Comparison of ENCODE assay signal across 8 mouse cellular contexts in genomic region chr16:4419546-4420297, GRCm38 (mm10). TPM values are rescaled to one million over a fixed set of nuclear protein-coding genes. Genes with fewer than 3 reads are reported as not detected.
DNase-seq lines count a peak whose midpoint lies in the region; ATAC-seq and TF ChIP-seq lines count a peak whose summit lies in the region.

No protein-coding gene starts in this region.

- peak overlapping the region; percentile 93 for H3K27ac ChIP-seq in heart, adult 2 months
- peak overlapping the region; percentile 82 for H3K27ac ChIP-seq in forebrain, embryonic 10.5 days
- peak overlapping the region; percentile 79 for H3K27ac ChIP-seq in hindbrain, embryonic 14.5 days
- H3K27ac ChIP-seq in limb, embryonic 12.5 days: peak overlapping the region; percentile 64
- H3K27ac ChIP-seq in midbrain, embryonic 11.5 days (ENCODE audit: low read depth, low read length): no peak overlapping the region
- H3K27ac ChIP-seq in stomach, embryonic 14.5 days (ENCODE audit: low read length): peak overlapping the region; percentile 75

- no peaks in the 10 kb centered on the region for H3K27me3 ChIP-seq in heart, adult 2 months (ENCODE audit: control insufficient read depth, insufficient read depth, low read length)
- H3K27me3 ChIP-seq in forebrain, embryonic 10.5 days (ENCODE audit: poor library complexity, severe bottlenecking): peaks cover 67% of the 10 kb centered on the region
- H3K27me3 ChIP-seq in hindbrain, embryonic 14.5 days (ENCODE audit: control insufficient read depth, insufficient read depth, low read length): peaks cover 6% of the 10 kb centered on the region; the same call in 1 of the 2 replicates
- H3K27me3 ChIP-seq in limb, embryonic 12.5 days: peaks cover 32% of the 10 kb centered on the region
- H3K27me3 ChIP-seq in midbrain, embryonic 11.5 days (ENCODE audit: control insufficient read depth, insufficient read depth, low read length): peaks cover 16% of the 10 kb centered on the region
- H3K27me3 ChIP-seq in stomach, embryonic 14.5 days (ENCODE audit: control insufficient read depth, insufficient read depth, low read length): no peaks in the 10 kb centered on the region; the same call in 1 of the 2 replicates

- ATAC-seq in hindbrain, embryonic 14.5 days (ENCODE audit: low FRiP score): peak; percentile 79
- peak; percentile 63 for ATAC-seq in limb, embryonic 12.5 days (ENCODE audit: insufficient number of reproducible peaks, insufficient read depth, low FRiP score, low TSS enrichment, low read depth)
- ATAC-seq in midbrain, embryonic 11.5 days (ENCODE audit: low FRiP score): peak; percentile 84
- peak; percentile 74 for ATAC-seq in stomach, embryonic 14.5 days (ENCODE audit: insufficient number of reproducible peaks, insufficient read depth, low FRiP score, low read depth)

- no peak for TF ChIP-seq POLR2A in heart, adult 2 months (IDR thresholded peaks at IDR 0.05; ENCODE audit: insufficient read depth, low read depth, low read length)
- no peak for TF ChIP-seq POLR2A in brain, embryonic 14.5 days (IDR thresholded peaks at IDR 0.05; ENCODE audit: borderline replicate concordance, extremely low read depth, insufficient read depth, insufficient read length, poor library complexity, severe bottlenecking)

- no peaks in the 10 kb centered on the region for H3K9me3 ChIP-seq in forebrain, embryonic 10.5 days
- no peaks in the 10 kb centered on the region for H3K9me3 ChIP-seq in hindbrain, embryonic 14.5 days (ENCODE audit: control insufficient read depth, low read length)
- no peaks in the 10 kb centered on the region for H3K9me3 ChIP-seq in limb, embryonic 12.5 days
- no peaks in the 10 kb centered on the region for H3K9me3 ChIP-seq in midbrain, embryonic 11.5 days (ENCODE audit: control insufficient read depth, low read length)
- H3K9me3 ChIP-seq in stomach, embryonic 14.5 days (ENCODE audit: control insufficient read depth, low read depth, low read length): no peaks in the 10 kb centered on the region

- TF ChIP-seq CTCF in heart, adult 2 months (IDR thresholded peaks at IDR 0.05): peak; percentile 48
- no peak for TF ChIP-seq CTCF in brain, embryonic 14.5 days (IDR thresholded peaks at IDR 0.05; ENCODE audit: borderline replicate concordance, extremely low read depth, insufficient read depth, insufficient read length)

- WGBS in heart, adult 2 months: under 1% methylated on average over 85 of the region's 85 CpGs
- under 1% methylated on average over 81 of the region's 85 CpGs for WGBS in forebrain, embryonic 10.5 days
- WGBS in hindbrain, embryonic 14.5 days: under 1% methylated on average over 85 of the region's 85 CpGs
- WGBS in limb, embryonic 12.5 days: under 1% methylated on average over 83 of the region's 85 CpGs
- WGBS in midbrain, embryonic 11.5 days: under 1% methylated on average over 71 of the region's 85 CpGs
- under 1% methylated on average over 84 of the region's 85 CpGs for WGBS in stomach, embryonic 14.5 days

- H3K4me1 ChIP-seq in heart, adult 2 months (ENCODE audit: control insufficient read depth, insufficient read depth, low read length): peaks cover 16% of the 10 kb centered on the region
- peaks cover 22% of the 10 kb centered on the region for H3K4me1 ChIP-seq in forebrain, embryonic 10.5 days
- peaks cover 47% of the 10 kb centered on the region for H3K4me1 ChIP-seq in hindbrain, embryonic 14.5 days (replicated peaks; ENCODE audit: control insufficient read depth, insufficient read depth, low read length)
- H3K4me1 ChIP-seq in limb, embryonic 12.5 days (replicated peaks): peaks cover 29% of the 10 kb centered on the region
- H3K4me1 ChIP-seq in midbrain, embryonic 11.5 days (ENCODE audit: control insufficient read depth, insufficient read depth, low read length): peaks cover 10% of the 10 kb centered on the region
- peaks cover 12% of the 10 kb centered on the region for H3K4me1 ChIP-seq in stomach, embryonic 14.5 days (ENCODE audit: control insufficient read depth, insufficient read depth, low read length)

- TF ChIP-seq EP300 in heart, adult 2 months (IDR thresholded peaks at IDR 0.05; ENCODE audit: insufficient read depth, low read depth, low read length): no peak

- intact Hi-C loops in heart, adult 2 months (cut with DNase I): loop anchor here (1.0 to 5.0 kb wide), 4 partner anchors 37 to 123 kb away; partner anchors contain the start of gene Srl

- no peak for DNase-seq in heart, adult 2 months
- no peak for DNase-seq in heart, adult 11 months
- DNase-seq in brain, embryonic 14.5 days (ENCODE audit: low read depth): peak; percentile 64
- DNase-seq in forebrain, embryonic 10.5 days (ENCODE audit: extremely low spot score, low spot score): peak; percentile 47
- peak; percentile 40 for DNase-seq in hindbrain, embryonic 14.5 days (ENCODE audit: low spot score)
- DNase-seq in midbrain, embryonic 11.5 days (ENCODE audit: low spot score, missing footprints): peak; percentile 95

- peak overlapping the region; percentile 98 for H3K9ac ChIP-seq in heart, adult 2 months (ENCODE audit: low read depth, low read length)
- H3K9ac ChIP-seq in hindbrain, embryonic 14.5 days: peak overlapping the region; percentile 85
- peak overlapping the region; percentile 76 for H3K9ac ChIP-seq in limb, embryonic 12.5 days (replicated peaks)
- H3K9ac ChIP-seq in midbrain, embryonic 11.5 days (ENCODE audit: low read length): peak overlapping the region; percentile 61
- peak overlapping the region; percentile 69 for H3K9ac ChIP-seq in stomach, embryonic 14.5 days (replicated peaks; ENCODE audit: low read depth, low read length)

- H3K4me2 ChIP-seq in hindbrain, embryonic 14.5 days (replicated peaks): peak overlapping the region; percentile 97
- H3K4me2 ChIP-seq in limb, embryonic 12.5 days: peak overlapping the region; percentile 96
- H3K4me2 ChIP-seq in midbrain, embryonic 11.5 days: peak overlapping the region; percentile 97
- H3K4me2 ChIP-seq in stomach, embryonic 14.5 days (replicated peaks; ENCODE audit: low read depth, low read length): peak overlapping the region; percentile 99

- H3K36me3 ChIP-seq in heart, adult 2 months (ENCODE audit: control insufficient read depth, insufficient read depth, low read length): peaks cover 3% of the 10 kb centered on the region
- no peaks in the 10 kb centered on the region for H3K36me3 ChIP-seq in forebrain, embryonic 10.5 days (replicated peaks)
- H3K36me3 ChIP-seq in hindbrain, embryonic 14.5 days (replicated peaks; ENCODE audit: control insufficient read depth, insufficient read depth): no peaks in the 10 kb centered on the region; the same call in 1 of the 2 replicates
- H3K36me3 ChIP-seq in limb, embryonic 12.5 days: no peaks in the 10 kb centered on the region
- H3K36me3 ChIP-seq in midbrain, embryonic 11.5 days (ENCODE audit: control insufficient read depth, insufficient read depth, low read length): no peaks in the 10 kb centered on the region
- no peaks in the 10 kb centered on the region for H3K36me3 ChIP-seq in stomach, embryonic 14.5 days (ENCODE audit: control insufficient read depth, insufficient read depth, low read length)

- no peaks in the 10 kb centered on the region for H3K79me2 ChIP-seq in heart, adult 2 months (replicated peaks; ENCODE audit: control insufficient read depth, insufficient read depth, low read length)

- peak overlapping the region; percentile 91 for H3K4me3 ChIP-seq in heart, adult 2 months
- peak overlapping the region; percentile 84 for H3K4me3 ChIP-seq in forebrain, embryonic 10.5 days
- H3K4me3 ChIP-seq in hindbrain, embryonic 14.5 days (replicated peaks; ENCODE audit: low read length): peak overlapping the region; percentile 85
- H3K4me3 ChIP-seq in limb, embryonic 12.5 days (replicated peaks): peak overlapping the region; percentile 78
- H3K4me3 ChIP-seq in midbrain, embryonic 11.5 days (ENCODE audit: low read depth, low read length): peak overlapping the region; percentile 62
- peak overlapping the region; percentile 72 for H3K4me3 ChIP-seq in stomach, embryonic 14.5 days (ENCODE audit: low read depth, low read length)

RNA-seq across cellular contexts. Expression of gene Adcy9, which starts 0.6 kb away (rescaled TPM):
- total RNA-seq in heart, adult 2 months (2021): 10 to 100 TPM; 22.6 to 26.3 TPM
- 11.1 and 17.4 TPM in 2 replicates for polyA plus RNA-seq in heart, adult 2 months (2012; rRNA removed)
- polyA plus RNA-seq in brain, embryonic 14.5 days (2012; rRNA removed): 6.0 and 8.6 TPM in 2 replicates
- 0.30 and 0.35 TPM in 2 replicates for polyA plus RNA-seq in forebrain, embryonic 10.5 days (2016; fragmentation: Nextera tagmentation; extraction: Ambion mirVana)
- 6.3 and 7.2 TPM in 2 replicates for polyA plus RNA-seq in hindbrain, embryonic 14.5 days (2014; fragmentation: Nextera tagmentation; extraction: Ambion mirVana)
- polyA plus RNA-seq in limb, embryonic 12.5 days (2016; fragmentation: Nextera tagmentation; extraction: Ambion mirVana): 1.6 and 1.7 TPM in 2 replicates
- polyA plus RNA-seq in midbrain, embryonic 11.5 days (2014; fragmentation: Nextera tagmentation; extraction: Ambion mirVana): 1.2 and 1.3 TPM in 2 replicates
- polyA plus RNA-seq in stomach, embryonic 14.5 days (2014; fragmentation: Nextera tagmentation; extraction: Ambion mirVana): 1.2 and 1.4 TPM in 2 replicates

Comparison
In these comparisons a context has a peak if more than half of its experiments do, and no peak if none do; other contexts are left out.
1. DNase-seq: peak in brain, embryonic 14.5 days (single experiment), forebrain, embryonic 10.5 days (single experiment), hindbrain, embryonic 14.5 days (single experiment) and midbrain, embryonic 11.5 days (single experiment); none in heart, adult 2 months (0 of 2) and heart, adult 11 months (single experiment).
2. Peak in every context shown above with its lines, with median percentiles within 50 percentile points of each other: H3K4me3 ChIP-seq, H3K9ac ChIP-seq, ATAC-seq and H3K4me2 ChIP-seq.